Mouse (Mus musculus) brain, embryonic 14.5 days (tissue): ENCODE measurements at regions not wholly inside any gene's neighbourhood (a gene's known extent, or its start where the extent isn't known, plus 50 kb on each side); places are given as distances from the start of the nearest gene placed in this dataset.

ENCODE experiments used
- CTCF ChIP-seq: fragments of 200-500 bp; IDR thresholded peaks from 2 replicates; pipeline ENCODE4 v1.5.1; 2012; ENCODE audit warnings: inconsistent platforms, mild to moderate bottlenecking, moderate library complexity, borderline replicate concordance; ENCODE audit not compliant: insufficient read depth, insufficient read length; ENCODE audit errors: extremely low read depth
- POLR2A ChIP-seq: fragments of 200-500 bp; IDR thresholded peaks from 2 replicates; pipeline ENCODE4 v1.6.1; 2012; ENCODE audit warnings: mild to moderate bottlenecking, inconsistent platforms, borderline replicate concordance; ENCODE audit not compliant: poor library complexity, insufficient read depth, insufficient read length, severe bottlenecking; ENCODE audit errors: extremely low read depth

DNA sequence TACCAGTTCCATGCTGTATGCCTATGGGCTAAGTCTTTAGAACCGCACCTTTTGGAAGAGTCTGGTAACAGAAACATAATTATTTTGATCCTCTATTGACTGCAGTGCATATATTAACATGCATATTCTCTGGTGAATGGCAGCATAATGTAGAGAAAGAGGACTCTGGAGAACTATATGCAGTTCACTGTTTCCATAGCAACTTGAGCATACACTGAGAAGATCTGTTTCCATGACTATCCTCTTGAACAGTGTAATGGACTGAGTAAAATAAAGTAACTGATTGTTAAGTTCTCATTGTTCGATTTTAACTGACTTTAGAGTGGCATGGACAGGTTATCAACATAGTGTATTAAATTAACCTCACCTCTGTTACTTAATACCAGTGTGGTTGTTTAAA, 147.6 kb upstream of the 2610001J05Rik start:
- no peak for TF ChIP-seq CTCF
- no peak for TF ChIP-seq POLR2A
